Mouse (Mus musculus): Measurements from ENCODE around the gene Fgd6.
A peak's percentile ranks its signal among the peaks of the same experiment; 100 is the strongest.

Gene Fgd6

GRCm38 (mm10) chr10:94035658-94036374, at the start of gene Fgd6, which contains the start of gene Vezt:
Fgd6 (plus strand) TSS chr10:94036001.
Vezt (minus strand) TSS chr10:94035817.
- peak; percentile 97 for DNase-seq (ENCODE audit: low spot score)

- no peak for DNase-seq (ENCODE audit: low spot score)
Measured at GRCm38 (mm10) chr10:93994136-93994535, 41.7 kb upstream of the Fgd6 start.

- DNase-seq (ENCODE audit: low spot score) = no peak
Measured at GRCm38 (mm10) chr10:93995100-93995499, 40.7 kb upstream of the Fgd6 start.

DNA sequence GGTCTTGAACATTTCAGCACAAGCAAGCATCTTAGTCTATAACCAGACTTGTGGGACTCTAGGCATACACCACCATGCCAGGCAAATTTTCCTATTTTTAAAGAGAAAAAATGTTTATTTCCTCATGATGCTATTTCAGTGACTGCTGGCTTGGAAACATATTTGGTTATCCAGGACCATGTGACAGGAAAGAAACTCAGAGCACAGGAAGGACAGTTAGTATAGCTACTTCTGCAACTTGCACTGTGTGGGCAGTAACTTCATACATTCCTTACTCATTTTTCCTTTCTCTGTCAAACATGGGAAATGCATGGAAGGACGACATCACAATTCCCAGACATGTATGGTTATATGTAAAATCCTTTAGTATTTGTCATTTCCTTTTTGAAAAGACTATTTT, 36.4 kb upstream of the Fgd6 start:
- DNase-seq (ENCODE audit: low spot score) = no peak

DNA sequence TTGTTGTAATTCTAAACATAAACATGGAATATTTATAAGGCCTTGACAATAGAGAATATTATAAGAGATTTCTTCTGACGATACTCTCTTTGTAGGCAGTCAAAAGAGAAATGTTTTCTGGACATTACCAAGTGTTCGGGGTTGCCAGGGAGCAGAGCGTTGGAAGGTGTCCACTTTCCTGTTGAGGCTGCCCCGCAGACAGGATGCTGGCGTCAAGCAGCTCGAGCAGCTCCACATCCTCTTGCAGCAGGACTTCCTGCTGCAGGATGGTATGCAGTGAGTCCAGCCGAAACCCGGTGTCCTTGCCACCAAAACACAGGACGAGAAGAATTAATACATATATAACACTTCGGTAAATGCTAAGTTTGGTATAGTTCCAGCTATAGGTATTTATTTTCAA, 35.6 kb upstream of the Fgd6 start:
- no peak for DNase-seq (ENCODE audit: low spot score)

- DNase-seq (ENCODE audit: low spot score) = no peak
Measured at GRCm38 (mm10) chr10:94008356-94008755, 27.4 kb upstream of the Fgd6 start.

DNA sequence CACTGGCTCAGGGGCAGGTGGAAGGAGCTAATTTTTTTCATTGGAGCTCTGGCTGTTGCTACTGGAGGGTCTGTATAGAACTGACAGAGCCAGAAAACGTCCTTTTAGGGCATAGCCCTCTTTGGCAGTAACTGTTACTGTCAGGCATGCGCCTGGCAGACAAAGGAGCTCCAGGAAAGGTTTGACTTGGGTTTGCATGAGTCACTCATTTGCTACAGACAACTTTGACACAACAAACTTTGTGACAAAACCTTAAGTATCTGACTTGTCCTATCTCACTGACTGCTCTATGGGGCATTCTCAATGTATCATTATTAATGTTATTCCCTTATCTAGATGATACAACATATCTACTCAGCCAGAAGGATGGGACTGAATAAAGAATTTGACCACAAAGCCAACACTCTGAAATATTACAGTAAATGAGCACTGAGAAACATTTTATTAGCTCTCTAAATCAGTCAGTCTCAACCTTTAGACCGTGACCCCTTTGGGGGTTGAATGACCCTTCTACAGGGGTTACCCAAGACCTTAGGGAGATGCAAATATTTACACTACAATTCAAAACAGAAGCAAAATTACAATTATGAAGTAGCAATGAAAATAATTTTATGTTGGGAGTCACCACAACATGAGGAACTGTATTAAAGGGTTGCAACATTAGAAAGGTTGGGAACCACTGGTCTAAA, 25.7 kb upstream of the Fgd6 start:
- no peak for DNase-seq (ENCODE audit: low spot score)

DNA sequence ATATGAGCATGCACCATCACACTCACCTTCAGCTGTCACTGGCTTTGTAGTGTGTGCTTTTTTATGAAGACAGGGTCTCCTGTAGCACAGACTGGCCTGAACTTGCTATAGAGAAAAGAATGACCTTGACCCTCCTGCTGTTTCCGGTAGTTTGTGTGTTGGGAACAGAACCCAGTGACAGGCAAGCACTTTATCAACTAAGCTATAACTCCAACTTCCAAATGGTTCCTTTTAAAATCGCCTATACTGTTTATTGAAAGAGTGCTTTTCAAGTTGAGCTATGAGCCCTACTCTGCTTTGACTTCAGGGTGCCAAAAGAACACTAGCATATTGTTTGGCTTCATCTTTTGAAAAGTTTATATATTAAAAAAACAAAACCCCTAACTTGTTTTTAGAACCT, 24.8 kb upstream of the Fgd6 start:
- no peak for DNase-seq (ENCODE audit: low spot score)

GRCm38 (mm10) chr10:94013196-94013595, 22.6 kb upstream of the Fgd6 start:
- DNase-seq (ENCODE audit: low spot score) = peak; percentile 30

GRCm38 (mm10) chr10:94014200-94014599, 21.6 kb upstream of the Fgd6 start:
- DNase-seq (ENCODE audit: low spot score) = no peak

DNA sequence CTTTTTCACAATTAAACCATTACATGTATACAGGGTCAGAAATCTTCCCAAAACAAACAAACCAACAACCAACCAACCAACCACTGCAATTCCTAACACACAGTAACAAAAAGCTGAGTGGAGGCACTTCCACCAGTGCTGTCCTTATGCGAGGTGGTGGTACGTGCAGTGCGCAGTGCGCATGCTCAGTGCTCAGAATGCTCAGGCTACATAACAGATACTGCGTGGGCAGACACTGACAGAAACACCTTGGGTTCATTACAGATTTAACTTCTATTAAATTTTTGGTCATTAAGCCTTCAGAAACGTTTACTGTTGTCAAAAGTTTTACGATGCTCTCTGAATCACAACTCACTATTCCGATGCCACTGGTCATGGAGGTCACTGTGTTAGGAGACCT, 18.3 kb upstream of the Fgd6 start:
- no peak for DNase-seq (ENCODE audit: low spot score)

- no peak for DNase-seq (ENCODE audit: low spot score)
Measured at GRCm38 (mm10) chr10:94020587-94020986, 15.2 kb upstream of the Fgd6 start.

DNA sequence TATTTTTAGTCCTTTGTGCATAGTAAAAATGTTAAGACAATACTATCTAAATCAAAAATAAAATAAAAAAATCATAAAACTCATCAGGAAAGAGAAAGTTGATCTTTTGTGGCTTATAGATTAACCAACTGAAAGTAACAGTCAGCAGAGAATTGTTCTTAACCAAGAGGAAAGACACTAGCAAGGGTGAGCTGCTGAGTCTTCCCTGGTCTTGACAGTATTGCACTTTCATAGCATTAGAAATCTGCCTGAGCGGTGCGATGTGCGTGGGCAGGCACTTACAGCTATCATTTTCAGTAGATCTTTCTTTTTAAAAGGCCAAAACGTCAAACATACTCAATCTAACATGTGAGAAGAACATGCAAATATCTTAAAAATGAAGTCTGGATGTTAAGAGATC, 14.7 kb upstream of the Fgd6 start:
- DNase-seq (ENCODE audit: low spot score) = no peak

DNA sequence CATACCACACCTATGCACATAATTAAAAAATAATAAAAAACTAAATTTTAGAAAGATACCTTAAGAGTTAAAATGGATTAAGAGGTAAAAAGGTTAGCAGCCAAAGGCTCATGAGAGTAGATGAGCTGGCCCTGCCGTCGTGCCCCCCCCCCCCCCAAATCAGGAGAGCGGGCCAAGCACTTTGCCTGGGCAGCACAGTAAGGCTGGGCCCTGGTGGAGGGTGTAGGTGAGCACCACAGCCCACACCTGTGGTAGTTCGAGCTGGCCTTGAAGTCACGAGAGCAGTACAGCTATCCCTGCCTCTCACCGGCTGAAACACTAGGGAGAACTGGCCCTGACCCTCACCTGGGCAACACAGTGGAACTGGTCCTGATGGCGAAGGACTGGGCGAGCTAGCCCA, 10.7 kb upstream of the Fgd6 start:
- no peak for DNase-seq (ENCODE audit: low spot score)

- no peak for DNase-seq (ENCODE audit: low spot score)
Measured at GRCm38 (mm10) chr10:94028493-94028892, 7.3 kb upstream of the Fgd6 start.

GRCm38 (mm10) chr10:94031164-94031563, 4.6 kb upstream of the Fgd6 start:
- DNase-seq (ENCODE audit: low spot score) = no peak

- peak; percentile 76 for DNase-seq (ENCODE audit: low spot score)
Measured at GRCm38 (mm10) chr10:94034876-94035657, 734 bp upstream of the Fgd6 start.

DNA sequence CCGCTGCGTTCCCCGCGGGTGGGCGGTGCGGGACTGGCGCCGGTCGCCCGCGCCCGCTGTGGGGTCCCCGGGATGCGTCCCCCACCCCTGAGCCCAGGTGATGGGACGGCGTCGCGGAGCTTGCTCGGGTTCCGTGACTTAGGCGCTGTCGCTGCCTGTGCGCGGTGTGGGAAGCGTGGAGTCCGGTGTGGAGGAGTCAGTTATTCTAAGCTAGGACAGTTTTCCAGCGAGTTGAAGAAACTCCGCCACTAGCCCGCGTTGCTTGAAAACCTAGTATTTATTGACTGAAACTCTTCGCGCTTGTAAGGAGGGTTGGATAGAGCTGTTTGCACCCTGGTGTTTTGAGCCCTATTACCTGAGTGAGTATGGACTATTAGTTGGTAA, 566 bp downstream of the Fgd6 start:
- no peak for DNase-seq (ENCODE audit: low spot score)

DNA sequence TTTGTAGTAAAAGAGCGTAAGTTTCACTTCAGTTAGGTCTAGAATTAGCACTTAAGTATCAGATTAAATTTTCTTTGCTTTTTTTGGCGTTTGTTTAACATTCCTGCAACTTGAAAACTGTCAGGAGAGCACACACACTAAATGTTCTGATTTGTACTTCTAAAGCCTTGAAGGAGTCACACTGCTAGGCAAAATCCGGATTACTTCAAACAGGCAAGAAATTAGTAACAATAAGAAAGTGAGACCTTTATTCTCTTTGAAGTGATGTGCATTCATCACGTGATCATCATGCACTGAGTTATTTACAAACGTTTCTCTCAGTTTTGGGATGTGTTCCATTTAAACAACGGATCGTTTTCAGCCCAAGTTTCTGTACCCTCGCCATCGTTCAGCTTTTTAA, 1.4 kb downstream of the Fgd6 start:
- DNase-seq (ENCODE audit: low spot score) = no peak

GRCm38 (mm10) chr10:94037596-94037995, 1.8 kb downstream of the Fgd6 start:
- no peak for DNase-seq (ENCODE audit: low spot score)

GRCm38 (mm10) chr10:94038366-94039260, 2.8 kb downstream of the Fgd6 start:
- DNase-seq (ENCODE audit: low spot score) = no peak

DNA sequence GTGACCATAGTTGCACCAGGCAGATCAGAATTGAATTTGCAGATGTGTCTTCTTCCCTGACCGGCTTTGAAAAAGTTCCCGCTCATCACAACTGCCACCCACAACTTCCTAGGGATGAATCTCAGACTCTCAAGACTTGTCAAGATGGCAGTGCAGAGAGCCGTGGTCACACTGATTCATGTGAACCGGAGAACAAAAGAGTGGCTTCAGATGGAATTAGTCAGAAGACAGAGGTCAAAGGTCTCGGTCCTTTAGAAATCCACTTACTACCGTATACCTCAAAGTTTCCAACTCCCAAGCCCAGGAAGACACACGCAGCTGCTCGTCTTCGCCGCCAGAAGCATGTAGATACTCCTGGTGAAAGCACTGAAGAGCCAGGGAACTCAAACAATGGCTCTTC, 8.1 kb downstream of the Fgd6 start:
- no peak for DNase-seq (ENCODE audit: low spot score)

Data from spleen, adult 12 weeks (tissue).